Mouse (Mus musculus) heart, adult 2 months (tissue): ENCODE measurements around the gene Vmn1r52.

Source experiments
- CTCF ChIP-seq: fragments of 200-600 bp; IDR thresholded peaks from 2 replicates; pipeline ENCODE4 v1.8.1; 2022; ENCODE audit warnings: antibody characterized with exemption, mild to moderate bottlenecking, moderate library complexity
- EP300 ChIP-seq: fragments of 200-500 bp; IDR thresholded peaks from 2 replicates; pipeline ENCODE4 v1.6.1; 2011; ENCODE audit warnings: low read depth, low read length, control low read depth; ENCODE audit not compliant: insufficient read depth
- POLR2A ChIP-seq: fragments of 200-500 bp; IDR thresholded peaks from 2 replicates; pipeline ENCODE4 v1.6.1; 2011; ENCODE audit warnings: mild to moderate bottlenecking, low read depth, low read length, control low read depth; ENCODE audit not compliant: insufficient read depth

- TF ChIP-seq POLR2A (no peak), EP300 (no peak), CTCF (no peak)
These were observed 49.7 kb downstream of the Vmn1r52 start, which contains the start of gene Vmn1r53 for GRCm38 (mm10) chr6:90224338-90224737.
